8 mouse cellular contexts compared by ENCODE assay signal in the genomic region with DNA sequence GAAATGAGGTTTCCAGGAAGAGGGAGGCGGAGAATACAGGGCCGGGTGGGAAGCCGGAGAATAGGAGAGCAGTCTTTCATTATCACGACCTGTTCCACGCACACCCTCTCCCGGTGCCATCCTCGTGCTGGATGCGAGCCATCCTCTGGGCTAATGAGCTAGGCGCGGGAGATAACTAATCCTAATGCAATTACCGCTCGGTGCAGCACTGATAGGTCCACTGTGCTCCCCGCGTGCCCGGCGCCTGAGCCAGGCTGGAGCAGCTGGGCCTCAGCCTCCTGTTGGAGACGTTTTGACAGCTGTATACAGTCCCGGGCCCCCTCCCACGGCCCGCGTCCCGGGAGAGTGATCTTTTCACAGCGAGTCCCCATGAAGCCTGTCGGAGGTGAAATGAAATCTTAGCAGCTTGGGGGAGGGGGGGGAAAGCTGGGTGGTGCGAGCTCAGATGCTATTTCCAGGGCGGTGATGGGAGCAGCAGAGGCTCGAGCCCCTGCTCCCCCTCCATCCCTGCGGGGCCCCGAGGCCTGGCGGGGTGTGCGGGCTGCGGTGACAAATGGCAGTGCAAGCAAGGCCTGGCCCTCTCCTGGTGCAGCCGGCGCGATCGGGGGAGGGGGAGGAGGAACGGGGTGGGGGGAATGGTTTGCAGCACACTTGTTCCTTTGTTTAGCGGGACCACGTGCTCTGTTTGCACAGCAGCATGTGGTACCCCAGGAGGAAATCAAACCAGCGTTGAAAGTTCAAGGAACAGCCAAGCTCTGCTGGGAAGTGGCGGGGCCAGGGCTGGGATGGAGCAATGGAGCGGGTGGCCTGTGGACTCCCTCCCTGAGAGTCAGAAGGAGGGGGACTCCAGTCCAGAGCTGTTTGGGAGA.
DNase-seq lines count a peak whose midpoint lies in the region; ATAC-seq lines count a peak whose summit lies in the region.

No protein-coding gene starts in this region.

- ATAC-seq in frontal cortex, adult (ENCODE audit: low TSS enrichment): peak; percentile 72
- ATAC-seq in megakaryocyte-erythroid progenitor cell, adult 5-6 weeks (replicated peaks; ENCODE audit: low FRiP score, low TSS enrichment, poor library complexity, severe bottlenecking): no peak

- intact Hi-C loops in heart, postnatal 36 days (cut with DNase I): loop anchor here (1.0 to 5.0 kb wide), 3 partner anchors 60 to 428 kb away; no protein-coding TSS in a partner anchor

- peak; percentile 66 for DNase-seq in R1 (ENCODE audit: low read depth, low spot score)
- peak; percentile 39 for DNase-seq in cerebellum, adult 9-11 months
- DNase-seq in heart, postnatal 36 days: peak; percentile 64 to 71
- peak; percentile 90 for DNase-seq in layer of hippocampus, adult 9-11 months
- DNase-seq in lung, adult 18-20 months: peak; percentile 57 to 58
- peak; percentile 45 for DNase-seq in ovary, postnatal 14 days (ENCODE audit: low spot score)

Comparison
In these comparisons a context has a peak if more than half of its experiments do, and no peak if none do; other contexts are left out.
1. DNase-seq: peak in every context shown above with its lines; median percentile 90 in layer of hippocampus, adult 9-11 months; 68 in heart, postnatal 36 days; 66 in R1; 58 in lung, adult 18-20 months; 45 in ovary, postnatal 14 days; 39 in cerebellum, adult 9-11 months.